Mouse (Mus musculus): Measurements from ENCODE around the gene Csl. TPM values are rescaled to one million over a fixed set of nuclear protein-coding genes. Genes with fewer than 3 reads are reported as not detected.

Gene Csl
- 0.02 TPM for polyA plus RNA-seq (2012; fragmentation: generic; extraction: Trizol)
- long read RNA-seq, experiment 1, result 0 reads
- long read RNA-seq, experiment 2, result 0 reads

DNA sequence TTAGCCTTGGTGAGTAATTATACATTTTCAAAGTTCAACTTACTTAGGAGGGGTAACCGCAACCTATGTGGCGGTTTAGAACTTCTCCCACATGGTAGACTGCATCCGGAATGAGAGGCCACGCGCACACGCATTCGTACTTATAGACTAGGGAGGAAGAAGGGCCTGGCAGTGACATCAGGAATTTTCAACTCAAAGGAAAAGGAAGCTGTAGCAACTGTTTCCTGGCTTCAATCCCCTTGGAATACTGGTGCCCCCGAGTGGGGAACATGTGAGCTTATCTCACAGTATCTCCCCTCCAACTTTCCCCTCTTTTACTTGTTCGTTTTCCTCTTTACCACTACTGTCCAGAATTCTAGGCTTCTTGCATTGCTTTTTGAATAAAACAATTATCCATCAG lies at the start of gene Csl:
Gene Csl (minus strand): TSS at position 101 of the 400 bp plus-strand sequence.
- no peaks in the 10 kb centered on the region for H3K36me3 ChIP-seq (ENCODE audit: control insufficient read depth, insufficient read depth)
- H3K79me3 ChIP-seq (ENCODE audit: low read depth), result no peaks in the 10 kb centered on the region
- no peaks in the 10 kb centered on the region for H3K79me2 ChIP-seq (ENCODE audit: control insufficient read depth, insufficient read depth)
- H3K27me3 ChIP-seq (ENCODE audit: control insufficient read depth, insufficient read depth, insufficient read length), result no peaks in the 10 kb centered on the region
- no peak within 1 kb of the TSS for H3K4me3 ChIP-seq (ENCODE audit: insufficient read depth, poor library complexity, severe bottlenecking)
- H3ac ChIP-seq (ENCODE audit: control insufficient read depth, insufficient read length, low read depth), result no peak within 1 kb of the TSS
- no peak for TF ChIP-seq CTCF (IDR thresholded peaks at IDR 0.05; ENCODE audit: control insufficient read depth, insufficient read depth, insufficient read length)
- TF ChIP-seq FOSL1 (IDR thresholded peaks at IDR 0.05; ENCODE audit: insufficient read depth, low read length, poor library complexity, severe bottlenecking), result no peak
- TF ChIP-seq CEBPB (IDR thresholded peaks at IDR 0.05; ENCODE audit: low read depth), result no peak
- TF ChIP-seq USF1 (IDR thresholded peaks at IDR 0.05; ENCODE audit: low read depth), result no peak
- TF ChIP-seq MYOG (IDR thresholded peaks at IDR 0.05; ENCODE audit: control insufficient read depth, extremely low read depth, insufficient read length), result no peak
- no peak for TF ChIP-seq MYOD1 (IDR thresholded peaks at IDR 0.05; ENCODE audit: control insufficient read depth, insufficient read length, low read depth)
- TF ChIP-seq MAX (IDR thresholded peaks at IDR 0.05), result no peak

- Histone ChIP-seq H3K27me3 (ENCODE audit: control insufficient read depth, insufficient read depth, insufficient read length) (no peaks in the 10 kb centered on the region), H3K79me2 (ENCODE audit: control insufficient read depth, insufficient read depth) (no peaks in the 10 kb centered on the region), H3K36me3 (ENCODE audit: control insufficient read depth, insufficient read depth) (no peaks in the 10 kb centered on the region), H3K4me3 (ENCODE audit: insufficient read depth, poor library complexity, severe bottlenecking) (no peak overlapping the region), H3K79me3 (ENCODE audit: low read depth) (no peaks in the 10 kb centered on the region), H3ac (ENCODE audit: control insufficient read depth, insufficient read length, low read depth) (no peak overlapping the region)
- TF ChIP-seq MAX (IDR thresholded peaks at IDR 0.05) (no peak), CEBPB (IDR thresholded peaks at IDR 0.05; ENCODE audit: low read depth) (no peak), CTCF (IDR thresholded peaks at IDR 0.05; ENCODE audit: control insufficient read depth, insufficient read depth, insufficient read length) (no peak), MYOD1 (IDR thresholded peaks at IDR 0.05; ENCODE audit: control insufficient read depth, insufficient read length, low read depth) (no peak), USF1 (IDR thresholded peaks at IDR 0.05; ENCODE audit: low read depth) (no peak), FOSL1 (IDR thresholded peaks at IDR 0.05; ENCODE audit: insufficient read depth, low read length, poor library complexity, severe bottlenecking) (no peak), MYOG (IDR thresholded peaks at IDR 0.05; ENCODE audit: control insufficient read depth, extremely low read depth, insufficient read length) (no peak)
Measured at GRCm38 (mm10) chr10:99789418-99789817, 30.0 kb upstream of the Csl start.

DNA sequence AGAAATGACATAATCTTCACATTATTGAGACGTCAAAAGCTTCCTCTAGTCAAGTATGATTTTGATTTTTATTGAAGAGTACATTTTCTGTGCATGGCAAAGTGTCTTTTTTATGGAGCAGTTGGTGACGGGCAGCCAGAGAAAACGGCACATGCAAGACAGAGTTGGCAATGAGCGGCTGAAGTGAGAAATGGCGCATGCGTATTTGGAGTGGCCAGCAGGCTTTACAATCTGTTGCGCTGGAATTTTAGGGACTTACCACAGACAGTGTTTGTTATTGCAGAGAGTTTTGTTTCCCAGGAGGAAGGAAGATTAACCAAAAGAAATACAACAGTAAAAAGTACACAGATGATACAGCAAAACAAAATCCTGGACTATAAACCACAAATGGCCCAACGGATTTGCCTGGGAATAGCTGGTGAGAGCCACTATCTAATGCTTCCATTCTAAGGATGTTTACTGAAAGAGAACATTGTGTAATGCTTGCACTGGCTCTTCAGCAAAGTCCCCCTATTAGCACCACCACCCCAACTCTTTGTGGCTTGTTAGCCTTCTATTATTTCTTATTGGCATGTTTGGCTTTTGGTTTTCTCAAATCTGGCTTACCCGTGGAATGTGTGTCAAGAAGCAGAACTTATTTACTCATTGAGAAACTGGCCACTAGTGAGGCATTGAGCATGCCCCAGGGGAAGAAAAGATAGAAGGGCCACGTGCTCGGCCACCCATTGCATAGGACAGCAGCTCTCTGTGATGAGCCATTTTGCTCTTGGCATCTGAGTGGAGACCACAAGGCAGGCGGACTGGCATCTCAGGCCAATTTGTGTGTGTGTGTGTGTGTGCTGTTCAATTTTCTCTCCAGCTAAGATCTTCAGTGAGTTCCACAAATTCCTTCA lies 15.0 kb upstream of the Csl start:
- Histone ChIP-seq H3K4me3 (ENCODE audit: insufficient read depth, poor library complexity, severe bottlenecking) (no peak overlapping the region), H3ac (ENCODE audit: control insufficient read depth, insufficient read length, low read depth) (no peak overlapping the region), H3K36me3 (ENCODE audit: control insufficient read depth, insufficient read depth) (no peaks in the 10 kb centered on the region), H3K27me3 (ENCODE audit: control insufficient read depth, insufficient read depth, insufficient read length) (no peaks in the 10 kb centered on the region), H3K79me3 (ENCODE audit: low read depth) (no peaks in the 10 kb centered on the region), H3K79me2 (ENCODE audit: control insufficient read depth, insufficient read depth) (no peaks in the 10 kb centered on the region)
- no peak for TF ChIP-seq USF1 (IDR thresholded peaks at IDR 0.05; ENCODE audit: low read depth)
- TF ChIP-seq MAX (IDR thresholded peaks at IDR 0.05), result no peak
- no peak for TF ChIP-seq MYOD1 (IDR thresholded peaks at IDR 0.05; ENCODE audit: control insufficient read depth, insufficient read length, low read depth)

DNA sequence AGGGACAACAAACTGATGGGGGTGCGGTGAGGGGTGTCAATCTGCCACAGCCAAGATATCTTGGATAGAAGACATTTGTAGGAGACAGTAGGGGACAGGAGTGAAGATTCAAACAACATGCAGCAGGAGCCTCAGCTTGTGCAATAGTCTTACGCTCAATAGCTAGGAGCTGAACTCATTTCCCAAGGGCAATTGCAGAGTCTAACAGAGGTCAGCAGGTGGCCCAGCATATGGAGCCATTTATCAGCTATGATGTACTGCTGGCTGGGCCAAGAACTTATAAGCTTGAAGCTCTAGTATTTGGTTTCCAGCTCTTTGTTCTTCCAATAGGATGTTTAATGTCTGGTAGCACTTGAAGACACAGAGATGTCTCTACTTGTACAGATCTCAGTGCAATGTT lies 9.3 kb downstream of the Csl start:
- Histone ChIP-seq H3K36me3 (ENCODE audit: control insufficient read depth, insufficient read depth) (no peaks in the 10 kb centered on the region), H3K79me3 (ENCODE audit: low read depth) (no peaks in the 10 kb centered on the region), H3K27me3 (ENCODE audit: control insufficient read depth, insufficient read depth, insufficient read length) (no peaks in the 10 kb centered on the region), H3ac (ENCODE audit: control insufficient read depth, insufficient read length, low read depth) (no peak overlapping the region), H3K4me3 (ENCODE audit: insufficient read depth, poor library complexity, severe bottlenecking) (no peak overlapping the region), H3K79me2 (ENCODE audit: control insufficient read depth, insufficient read depth) (no peaks in the 10 kb centered on the region)
- TF ChIP-seq MAX (IDR thresholded peaks at IDR 0.05) (no peak), USF1 (IDR thresholded peaks at IDR 0.05; ENCODE audit: low read depth) (no peak), CTCF (IDR thresholded peaks at IDR 0.05; ENCODE audit: control insufficient read depth, insufficient read depth, insufficient read length) (no peak), MYOG (IDR thresholded peaks at IDR 0.05; ENCODE audit: control insufficient read depth, extremely low read depth, insufficient read length) (no peak), CEBPB (IDR thresholded peaks at IDR 0.05; ENCODE audit: low read depth) (no peak), MYOD1 (IDR thresholded peaks at IDR 0.05; ENCODE audit: control insufficient read depth, insufficient read length, low read depth) (no peak), FOSL1 (IDR thresholded peaks at IDR 0.05; ENCODE audit: insufficient read depth, low read length, poor library complexity, severe bottlenecking) (no peak)

GRCm38 (mm10) chr10:99748668-99749260 lies 10.7 kb downstream of the Csl start:
- H3K79me3 ChIP-seq (ENCODE audit: low read depth), result no peaks in the 10 kb centered on the region
- no peaks in the 10 kb centered on the region for H3K79me2 ChIP-seq (ENCODE audit: control insufficient read depth, insufficient read depth)
- no peaks in the 10 kb centered on the region for H3K27me3 ChIP-seq (ENCODE audit: control insufficient read depth, insufficient read depth, insufficient read length)
- TF ChIP-seq CTCF (IDR thresholded peaks at IDR 0.05; ENCODE audit: control insufficient read depth, insufficient read depth, insufficient read length) (no peak), FOSL1 (IDR thresholded peaks at IDR 0.05; ENCODE audit: insufficient read depth, low read length, poor library complexity, severe bottlenecking) (no peak), MYOG (IDR thresholded peaks at IDR 0.05; ENCODE audit: control insufficient read depth, extremely low read depth, insufficient read length) (no peak), USF1 (IDR thresholded peaks at IDR 0.05; ENCODE audit: low read depth) (no peak), CEBPB (IDR thresholded peaks at IDR 0.05; ENCODE audit: low read depth) (no peak), MAX (IDR thresholded peaks at IDR 0.05) (no peak), MYOD1 (IDR thresholded peaks at IDR 0.05; ENCODE audit: control insufficient read depth, insufficient read length, low read depth) (no peak)
- no peak overlapping the region for H3K4me3 ChIP-seq (ENCODE audit: insufficient read depth, poor library complexity, severe bottlenecking)
- H3K36me3 ChIP-seq (ENCODE audit: control insufficient read depth, insufficient read depth), result no peaks in the 10 kb centered on the region
- H3ac ChIP-seq (ENCODE audit: control insufficient read depth, insufficient read length, low read depth), result no peak overlapping the region

Data from C2C12 (cell line).